Mouse (Mus musculus): ENCODE data around the gene Chchd1.
"Not testable (repeated sequence)": the region's sequence is repeated elsewhere in the genome, so short reads cannot be mapped to it uniquely, and the experiment has no call there.

The Chchd1 gene

GRCm38 (mm10) chr14:20689009-20689408, 13.8 kb upstream of the Chchd1 start:
- no peak for DNase-seq (ENCODE audit: low spot score in 2 of 2)

GRCm38 (mm10) chr14:20691772-20692171, 11.0 kb upstream of the Chchd1 start:
- DNase-seq (ENCODE audit: low spot score in 2 of 2): no peak

GRCm38 (mm10) chr14:20693589-20694101, 9.2 kb upstream of the Chchd1 start:
- DNase-seq (ENCODE audit: low spot score in 2 of 2): no peak

- DNase-seq (ENCODE audit: low spot score in 2 of 2): peak in 1 of 2 experiments; percentile 23
Observed at GRCm38 (mm10) chr14:20694185-20694883, 8.5 kb upstream of the Chchd1 start.

GRCm38 (mm10) chr14:20694884-20695760, 7.7 kb upstream of the Chchd1 start, which contains the start of gene Fut11:
Gene Fut11 (plus strand): TSS chr14:20694968.
- peak; percentile 78 to 80 for DNase-seq (ENCODE audit: low spot score in 2 of 2)

- peak in 1 of 2 experiments; percentile 39 for DNase-seq (ENCODE audit: low spot score in 2 of 2)
Observed at GRCm38 (mm10) chr14:20695761-20696520, 6.9 kb upstream of the Chchd1 start.

GRCm38 (mm10) chr14:20696986-20697385, 5.8 kb upstream of the Chchd1 start:
- DNase-seq (ENCODE audit: low spot score in 2 of 2): peak; percentile 74 to 76

- DNase-seq (ENCODE audit: low spot score in 2 of 2): no peak
Observed at GRCm38 (mm10) chr14:20698515-20698914, 4.3 kb upstream of the Chchd1 start.

- DNase-seq (ENCODE audit: low spot score in 2 of 2): no peak
Observed at GRCm38 (mm10) chr14:20700362-20700761, 2.4 kb upstream of the Chchd1 start.

- DNase-seq (ENCODE audit: low spot score in 2 of 2): no peak
Observed at GRCm38 (mm10) chr14:20701554-20701953, 1.3 kb upstream of the Chchd1 start.

GRCm38 (mm10) chr14:20702096-20702740, 588 bp upstream of the Chchd1 start:
- DNase-seq (ENCODE audit: low spot score in 2 of 2): no peak

GRCm38 (mm10) chr14:20703461-20703860, 655 bp downstream of the Chchd1 start:
- not testable (repeated sequence) for DNase-seq (ENCODE audit: low spot score in 2 of 2)

GRCm38 (mm10) chr14:20707201-20708190, 4.7 kb downstream of the Chchd1 start, which contains the start of gene Zswim8:
Gene Zswim8 (plus strand): TSS chr14:20707552.
- DNase-seq (ENCODE audit: low spot score in 2 of 2): peak; percentile 90 to 95

GRCm38 (mm10) chr14:20708239-20708638, 5.4 kb downstream of the Chchd1 start:
- DNase-seq (ENCODE audit: low spot score in 2 of 2): no peak

- no peak for DNase-seq (ENCODE audit: low spot score in 2 of 2)
Observed at GRCm38 (mm10) chr14:20713832-20714231, 11.0 kb downstream of the Chchd1 start.

- DNase-seq (ENCODE audit: low spot score in 2 of 2): no peak
Observed at GRCm38 (mm10) chr14:20718443-20718842, 15.6 kb downstream of the Chchd1 start.

- DNase-seq (ENCODE audit: low spot score in 2 of 2): no peak
Observed at GRCm38 (mm10) chr14:20719767-20720166, 17.0 kb downstream of the Chchd1 start.

- no peak for DNase-seq (ENCODE audit: low spot score in 2 of 2)
Observed at GRCm38 (mm10) chr14:20721371-20721770, 18.6 kb downstream of the Chchd1 start.

- no peak for DNase-seq (ENCODE audit: low spot score in 2 of 2)
Observed at GRCm38 (mm10) chr14:20723006-20723405, 20.2 kb downstream of the Chchd1 start.

GRCm38 (mm10) chr14:20724043-20724442, 21.2 kb downstream of the Chchd1 start:
- DNase-seq (ENCODE audit: low spot score in 2 of 2): peak; percentile 74 to 83
